Mouse (Mus musculus): Measurements from ENCODE around the gene Slc37a1.
A peak's percentile ranks its signal among the peaks of the same experiment; 100 is the strongest.

DNA sequence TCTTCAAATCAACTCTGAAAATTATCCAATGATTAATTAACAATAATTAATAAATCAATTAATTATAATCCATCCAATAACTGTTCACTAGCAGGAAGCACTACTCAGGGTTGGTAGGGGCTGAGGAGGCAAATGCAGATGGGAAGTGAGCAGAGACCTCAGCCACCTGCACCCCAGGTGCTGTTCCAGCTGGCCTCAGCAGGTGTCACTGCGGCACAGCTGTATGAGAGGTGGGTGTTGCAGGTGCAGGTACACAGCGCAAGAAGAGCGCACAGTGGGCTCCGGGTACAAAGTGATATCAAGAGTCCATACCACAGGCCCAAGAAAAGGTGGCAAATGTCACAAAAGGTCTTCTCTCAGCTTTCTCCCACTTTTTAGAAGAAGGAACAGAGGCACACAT, 41.9 kb downstream of the Slc37a1 start:
- TF ChIP-seq EP300 (optimal IDR thresholded peaks at IDR 0.05), result no peak
- peak; percentile 65 for TF ChIP-seq CTCF (IDR thresholded peaks at IDR 0.05; ENCODE audit: low read depth)

All from stomach, postnatal 0 days (tissue).